Mouse (Mus musculus) stomach, postnatal 0 days (tissue): ENCODE data around the gene Snx29.

Source experiments
- CTCF ChIP-seq: IDR thresholded peaks from 2 replicates; pipeline ENCODE4 v1.5.1; 2016; ENCODE audit warnings: antibody characterized with exemption, low read depth, mild to moderate bottlenecking, moderate library complexity
- EP300 ChIP-seq: optimal IDR thresholded peaks from 2 replicates; pipeline ENCODE3; 2016; ENCODE audit warnings: antibody characterized with exemption

- TF ChIP-seq CTCF (no peak), EP300 (no peak)
Measured at GRCm38 (mm10) chr16:11676006-11676405, 353.3 kb downstream of the Snx29 start.
